8 mouse cellular contexts compared by ENCODE assay signal in genomic region chr2:84184288-84185015, GRCm38 (mm10).
DNase-seq lines count a peak whose midpoint lies in the region; ATAC-seq lines count a peak whose summit lies in the region.

No protein-coding gene starts in this region.

- peak; percentile 69 for ATAC-seq in heart, embryonic 11.5 days (replicated peaks; ENCODE audit: insufficient number of reproducible peaks, low FRiP score, low TSS enrichment)
- ATAC-seq in midbrain, embryonic 13.5 days = peak; percentile 78

- H3K9me3 ChIP-seq in heart, embryonic 11.5 days (replicated peaks; ENCODE audit: control insufficient read depth, low read length) = no peaks in the 10 kb centered on the region
- no peaks in the 10 kb centered on the region for H3K9me3 ChIP-seq in midbrain, embryonic 13.5 days

- no peak overlapping the region for H3K4me3 ChIP-seq in heart, embryonic 11.5 days (ENCODE audit: low read depth, low read length)
- no peak overlapping the region for H3K4me3 ChIP-seq in midbrain, embryonic 13.5 days (replicated peaks)

- H3K27me3 ChIP-seq in heart, embryonic 11.5 days (ENCODE audit: control insufficient read depth, insufficient read depth, low read length) = no peaks in the 10 kb centered on the region
- no peaks in the 10 kb centered on the region for H3K27me3 ChIP-seq in midbrain, embryonic 13.5 days

- DNase-seq in embryo, embryonic 10.5 days (ENCODE audit: low spot score) = peak; percentile 12
- peak; percentile 56 to 83 for DNase-seq in kidney, postnatal 36 days
- no peak for DNase-seq in cerebellum, adult 9-10 months
- no peak for DNase-seq in right cerebral cortex, adult 2 months (ENCODE audit: low spot score in 2 of 2)
- DNase-seq in gastrocnemius, postnatal 14 days = no peak
- no peak for DNase-seq in MN1 (ENCODE audit: low spot score)

- H3K9ac ChIP-seq in heart, embryonic 11.5 days (ENCODE audit: low read depth, low read length) = no peak overlapping the region
- H3K9ac ChIP-seq in midbrain, embryonic 13.5 days (replicated peaks) = no peak overlapping the region

- peaks cover 7% of the 10 kb centered on the region; the same call in 1 of the 2 replicates for H3K4me1 ChIP-seq in heart, embryonic 11.5 days (ENCODE audit: control insufficient read depth, insufficient read depth, low read length)
- H3K4me1 ChIP-seq in midbrain, embryonic 13.5 days (replicated peaks) = peaks cover 18% of the 10 kb centered on the region

- intact Hi-C loops in gastrocnemius, postnatal 14 days (cut with DNase I; ENCODE audit: low total_unique reads) = no loop called here

- H3K36me3 ChIP-seq in heart, embryonic 11.5 days (ENCODE audit: control insufficient read depth, insufficient read depth, low read length) = no peaks in the 10 kb centered on the region
- H3K36me3 ChIP-seq in midbrain, embryonic 13.5 days = no peaks in the 10 kb centered on the region

- H3K27ac ChIP-seq in heart, embryonic 11.5 days (ENCODE audit: low read depth, low read length) = peak overlapping the region; percentile 81
- H3K27ac ChIP-seq in midbrain, embryonic 13.5 days = peak overlapping the region; percentile 22

- WGBS in heart, embryonic 11.5 days (ENCODE audit: insufficient replicate concordance) = 52% methylated on average over 19 of the region's 19 CpGs
- 57% methylated on average over 19 of the region's 19 CpGs for WGBS in midbrain, embryonic 13.5 days

- H3K4me2 ChIP-seq in heart, embryonic 11.5 days = peak overlapping the region; percentile 38
- peak overlapping the region; percentile 12; the same call in 1 of the 2 replicates for H3K4me2 ChIP-seq in midbrain, embryonic 13.5 days (replicated peaks)

Comparison
In these comparisons a context has a peak if more than half of its experiments do, and no peak if none do; other contexts are left out.
1. DNase-seq: peak in embryo, embryonic 10.5 days (single experiment) and kidney, postnatal 36 days (2 of 2); none in cerebellum, adult 9-10 months (single experiment), right cerebral cortex, adult 2 months (0 of 2), gastrocnemius, postnatal 14 days (single experiment) and MN1 (single experiment).